Mouse (Mus musculus) left cerebral cortex, postnatal 4 days (tissue): ENCODE results near the gene Zfyve16. TPM values are rescaled to one million over a fixed set of nuclear protein-coding genes. Genes with fewer than 3 reads are reported as not detected.

Experiments used
- DNase-seq: peaks from one replicate; pipeline ENCODE4 v3.0.0-alpha.2; 2022
- intact Hi-C: fragments of 180-260 bp; cut with DNase I; formaldehyde crosslinking; loops from one replicate; pipeline ENCODE4 v1.15.1; 2025
- total RNA-seq, 2 experiments: library from RNA; stranded (reverse); gene quantifications; 2 replicates each; pipeline ENCODE4 v1.2.3; 2021

The Zfyve16 gene
- total RNA-seq, 2 experiments from 2014 or later, result 28.4 to 28.7 TPM

DNA sequence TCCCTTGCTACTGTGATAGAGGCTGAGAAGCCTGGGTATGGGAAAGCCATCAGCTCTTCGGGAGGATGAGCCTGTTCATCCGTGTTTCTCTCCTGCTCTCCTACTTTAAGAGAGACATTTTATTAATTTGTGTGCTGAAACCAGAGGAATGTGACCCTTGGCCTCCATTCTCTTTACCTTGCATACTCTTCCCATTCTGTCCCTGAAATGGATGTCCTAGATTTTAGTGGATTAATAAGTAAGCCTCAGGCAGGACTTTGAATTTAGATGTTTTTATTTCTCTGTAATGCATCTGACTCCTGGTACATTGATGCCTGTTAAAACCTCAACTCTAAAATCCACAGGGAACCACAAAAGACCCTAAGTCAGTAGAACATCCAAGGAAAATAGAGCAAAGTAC, 61.3 kb downstream of the Zfyve16 start:
- DNase-seq, result no peak
- intact Hi-C loops, result no loop called here

DNA sequence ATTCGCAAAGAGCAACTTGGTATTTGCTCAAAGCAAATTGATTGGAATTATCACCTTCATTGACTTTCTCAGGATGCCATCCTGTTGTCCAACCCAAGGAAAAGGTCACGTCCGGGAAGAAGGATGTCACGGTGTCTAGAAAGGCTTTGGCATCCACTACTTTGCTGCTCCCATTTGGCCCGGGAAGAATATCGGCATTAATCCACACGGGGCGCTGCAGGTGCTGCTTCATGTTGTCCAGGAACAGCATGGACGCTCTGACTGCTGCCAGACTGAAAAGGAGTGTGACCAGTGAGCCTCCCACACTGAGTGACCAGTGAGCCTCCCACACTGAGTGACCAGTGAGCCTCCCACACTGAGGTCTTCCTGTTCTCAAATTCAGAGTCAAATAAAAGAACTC, 62.8 kb downstream of the Zfyve16 start:
- intact Hi-C loops, result no loop called here
- DNase-seq, result no peak

DNA sequence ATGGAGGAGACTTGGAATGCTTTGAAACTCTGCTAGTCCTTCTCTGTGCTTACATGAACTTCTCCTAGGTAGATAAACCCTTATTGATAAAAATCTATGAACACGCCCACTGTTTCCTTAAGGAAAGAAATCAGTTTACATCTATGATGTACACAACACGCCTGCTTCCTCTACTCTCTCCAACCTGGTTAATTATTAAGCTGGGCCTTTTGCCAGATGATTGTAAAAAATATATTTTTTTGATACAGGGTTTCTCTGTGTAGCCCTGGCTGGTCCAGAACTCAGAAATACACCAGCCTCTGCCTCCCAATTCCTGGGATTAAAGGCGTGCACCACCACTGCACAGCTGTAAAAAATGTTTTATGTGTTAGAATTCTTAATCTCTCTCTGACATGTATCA, 66.0 kb downstream of the Zfyve16 start:
- no peak for DNase-seq
- intact Hi-C loops, result no loop called here

DNA sequence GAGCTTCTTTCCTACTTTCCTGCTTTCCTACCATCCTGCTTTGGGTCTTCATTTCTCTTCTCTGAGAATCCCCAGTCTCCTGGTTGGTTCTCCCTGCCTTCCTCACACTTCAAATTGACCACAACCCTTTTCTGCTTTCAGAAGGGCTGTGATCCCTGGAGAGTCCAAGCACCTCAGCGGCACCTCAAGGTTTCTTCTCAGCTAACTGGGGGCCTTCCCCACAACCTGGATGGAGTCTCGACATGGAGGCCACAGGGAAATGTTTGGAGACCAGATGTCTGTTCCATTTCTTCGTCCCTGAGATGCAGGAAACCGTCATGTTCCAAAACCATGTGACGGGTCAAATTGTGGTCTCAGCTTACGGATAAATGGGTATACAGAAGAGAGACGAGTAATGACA, 83.8 kb downstream of the Zfyve16 start:
- intact Hi-C loops, result no loop called here
- DNase-seq, result no peak

- intact Hi-C loops, result no loop called here
- no peak for DNase-seq
Observed at GRCm38 (mm10) chr13:92440286-92440685, 90.4 kb downstream of the Zfyve16 start.

DNA sequence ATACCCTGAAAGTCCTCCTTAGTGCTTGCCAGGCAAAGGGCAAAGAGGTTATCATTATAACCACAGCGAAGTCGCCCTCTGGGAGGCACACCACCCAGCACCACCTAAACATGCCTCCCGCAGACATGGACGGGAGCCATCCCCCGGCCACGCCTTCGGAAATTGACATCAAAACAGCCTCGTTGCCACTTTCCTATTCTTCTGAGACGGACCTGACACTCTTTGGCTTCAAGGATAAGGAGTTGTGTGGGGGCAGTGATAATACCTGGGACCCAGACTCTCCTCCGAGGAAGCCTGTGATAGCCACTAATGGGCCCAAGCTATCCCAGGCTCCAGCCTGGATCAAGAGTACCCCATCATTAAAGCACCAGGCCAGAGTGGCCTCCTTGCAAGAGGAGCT, 92.0 kb downstream of the Zfyve16 start:
- intact Hi-C loops, result no loop called here
- no peak for DNase-seq

Other genes with a start within 250 kb of the Zfyve16 start
- gene Gm20379, start 224.9 kb downstream of the Zfyve16 start, total RNA-seq, result not detected
- gene Dhfr, start 176.1 kb downstream of the Zfyve16 start, total RNA-seq, result 1 to 10 TPM; 1.8 to 2.1 TPM
- 10 to 100 TPM; 33.0 to 36.4 TPM for gene Msh3, start 175.9 kb downstream of the Zfyve16 start, total RNA-seq
- 1 to 10 TPM; 5.6 to 5.7 TPM for gene Ankrd34b, start 105.0 kb downstream of the Zfyve16 start, total RNA-seq
- 1 to 10 TPM; 7.5 to 7.6 TPM for gene Fam151b, start 46.9 kb downstream of the Zfyve16 start, total RNA-seq
- not detected for gene Spz1, start 45.3 kb upstream of the Zfyve16 start, total RNA-seq
- 10 to 100 TPM; 37.0 to 38.5 TPM for gene Serinc5, start 80.2 kb upstream of the Zfyve16 start, total RNA-seq